Mouse (Mus musculus): ENCODE results near the gene Slc4a2.

- TF ChIP-seq CTCF (IDR thresholded peaks at IDR 0.05) (no peak), EP300 (IDR thresholded peaks at IDR 0.05; ENCODE audit: insufficient read depth, low read depth, low read length) (no peak)
Measured at GRCm38 (mm10) chr5:24400911-24401605, 22.6 kb upstream of the Slc4a2 start.
